Mouse (Mus musculus) embryonic facial prominence, embryonic 11.5 days (tissue): Measurements from ENCODE around the gene Krt88. TPM values are rescaled to one million over a fixed set of nuclear protein-coding genes. Genes with fewer than 3 reads are reported as not detected.

Source experiments
- ATAC-seq: fragments of 200-750 bp; cut with Nextera tagmentation; replicated peaks from 2 replicates; pipeline ENCODE4 v1.8.0; 2017; ENCODE audit warnings: low read depth; ENCODE audit not compliant: insufficient number of reproducible peaks, low FRiP score, low TSS enrichment
- DNase-seq: peaks from one replicate; pipeline ENCODE4 v3.0.0-alpha.2; 2015; ENCODE audit warnings: low spot score
- H3K27ac ChIP-seq: fragments of 300-500 bp; sonication (generic); replicated peaks from 2 replicates; pipeline ENCODE4 v1.5.1; 2014; ENCODE audit warnings: mild to moderate bottlenecking, low read depth, low read length, control low read depth
- H3K27me3 ChIP-seq: fragments of 300-500 bp; sonication (generic); 2 replicates; pipeline ENCODE4 v1.6.1; 2014; ENCODE audit warnings: mild to moderate bottlenecking, low read length, moderate library complexity, mixed read lengths; ENCODE audit not compliant: control insufficient read depth, insufficient read depth
- H3K36me3 ChIP-seq: fragments of 300-500 bp; sonication (generic); replicated peaks from 2 replicates; pipeline ENCODE4 v1.6.1; 2014; ENCODE audit warnings: low read depth, mild to moderate bottlenecking, low read length, moderate library complexity, mixed read lengths; ENCODE audit not compliant: control insufficient read depth, insufficient read depth
- H3K4me1 ChIP-seq: fragments of 300-500 bp; sonication (generic); 2 replicates; pipeline ENCODE4 v1.6.1; 2014; ENCODE audit warnings: low read length, mixed read lengths; ENCODE audit not compliant: control insufficient read depth, insufficient read depth
- H3K4me2 ChIP-seq: fragments of 300-500 bp; sonication (generic); 2 replicates; pipeline ENCODE4 v1.6.1; 2014; ENCODE audit warnings: low read depth, mild to moderate bottlenecking, control low read depth, low read length, moderate library complexity
- H3K4me3 ChIP-seq: fragments of 300-500 bp; sonication (generic); 2 replicates; pipeline ENCODE4 v1.5.1; 2014; ENCODE audit warnings: low read depth, low read length, control low read depth
- H3K9ac ChIP-seq: fragments of 300-500 bp; sonication (generic); replicated peaks from 2 replicates; pipeline ENCODE4 v1.6.1; 2014; ENCODE audit warnings: mild to moderate bottlenecking, control low read depth, low read length
- H3K9me3 ChIP-seq: fragments of 300-500 bp; sonication (generic); replicated peaks from 2 replicates; pipeline ENCODE4 v1.6.1; 2016; ENCODE audit warnings: mild to moderate bottlenecking, low read length, inconsistent platforms, mixed read lengths; ENCODE audit not compliant: control insufficient read depth
- WGBS: fragments of 180-500 bp; shearing (Covaris S2); extraction: QIAGEN DNeasy Blood & Tissue Kit; methylation state at CpG from one replicate; pipeline ENCODE4 v1.1.7; 2014; 5-methylcytosine and 5-hydroxymethylcytosine counted together
- polyA plus RNA-seq: library from polyadenylated mRNA; unstranded; fragments of >200 nt; fragmentation: Nextera tagmentation; extraction: Ambion mirVana; gene quantifications from 2 replicates; pipeline ENCODE4 v1.2.1, GENCODE M21; 2014

Gene Krt88
- polyA plus RNA-seq, 1 experiment from 2014 or later, result not detected

DNA sequence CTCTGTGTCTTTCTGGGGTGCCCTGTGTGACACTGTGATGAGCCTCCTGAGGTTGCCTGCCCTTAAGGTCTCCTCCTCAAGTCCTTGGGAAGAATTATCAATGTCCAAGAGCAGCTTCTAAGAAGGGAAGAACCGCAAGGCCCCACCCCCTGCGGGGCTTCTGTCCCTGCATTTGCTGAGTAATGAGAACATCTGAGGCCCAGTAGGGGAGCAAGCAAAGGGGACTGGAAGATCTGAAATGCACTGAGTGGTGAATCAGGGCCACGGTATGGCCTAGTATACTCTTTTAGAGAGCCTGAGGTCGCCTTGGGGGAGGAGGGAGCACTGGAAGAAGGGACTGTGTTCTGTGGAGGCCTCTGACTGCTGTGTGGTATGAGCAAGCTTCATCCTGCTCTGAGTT is 34.5 kb downstream of the Krt88 start:
- Histone ChIP-seq H3K36me3 (no peaks in the 10 kb centered on the region), H3K27me3 (peaks cover 2% of the 10 kb centered on the region; the same call in 1 of the 2 replicates), H3K9ac (no peak overlapping the region), H3K4me3 (no peak overlapping the region), H3K4me2 (no peak overlapping the region), H3K9me3 (no peaks in the 10 kb centered on the region), H3K27ac (no peak overlapping the region), H3K4me1 (peaks cover 6% of the 10 kb centered on the region; the same call in 1 of the 2 replicates)
- DNase-seq (no peak), ATAC-seq (no peak)
- WGBS, result 38% methylated on average over 4 of the region's 4 CpGs

GRCm38 (mm10) chr15:101483646-101484045 is 36.1 kb downstream of the Krt88 start:
- WGBS, result 77% methylated on average over 1 of the region's 1 CpGs
- H3K4me1 ChIP-seq, result peaks cover 6% of the 10 kb centered on the region; the same call in 1 of the 2 replicates
- H3K27ac ChIP-seq, result no peak overlapping the region
- no peaks in the 10 kb centered on the region for H3K9me3 ChIP-seq
- no peak overlapping the region for H3K4me3 ChIP-seq
- no peak overlapping the region for H3K4me2 ChIP-seq
- DNase-seq (no peak), ATAC-seq (no peak)
- peaks cover 2% of the 10 kb centered on the region; the same call in 1 of the 2 replicates for H3K27me3 ChIP-seq
- H3K36me3 ChIP-seq, result no peaks in the 10 kb centered on the region
- no peak overlapping the region for H3K9ac ChIP-seq

- Histone ChIP-seq H3K27ac (no peak overlapping the region), H3K9me3 (no peaks in the 10 kb centered on the region)
- ATAC-seq, result no peak
These were observed 37.4 kb downstream of the Krt88 start for GRCm38 (mm10) chr15:101484939-101485338.

DNA sequence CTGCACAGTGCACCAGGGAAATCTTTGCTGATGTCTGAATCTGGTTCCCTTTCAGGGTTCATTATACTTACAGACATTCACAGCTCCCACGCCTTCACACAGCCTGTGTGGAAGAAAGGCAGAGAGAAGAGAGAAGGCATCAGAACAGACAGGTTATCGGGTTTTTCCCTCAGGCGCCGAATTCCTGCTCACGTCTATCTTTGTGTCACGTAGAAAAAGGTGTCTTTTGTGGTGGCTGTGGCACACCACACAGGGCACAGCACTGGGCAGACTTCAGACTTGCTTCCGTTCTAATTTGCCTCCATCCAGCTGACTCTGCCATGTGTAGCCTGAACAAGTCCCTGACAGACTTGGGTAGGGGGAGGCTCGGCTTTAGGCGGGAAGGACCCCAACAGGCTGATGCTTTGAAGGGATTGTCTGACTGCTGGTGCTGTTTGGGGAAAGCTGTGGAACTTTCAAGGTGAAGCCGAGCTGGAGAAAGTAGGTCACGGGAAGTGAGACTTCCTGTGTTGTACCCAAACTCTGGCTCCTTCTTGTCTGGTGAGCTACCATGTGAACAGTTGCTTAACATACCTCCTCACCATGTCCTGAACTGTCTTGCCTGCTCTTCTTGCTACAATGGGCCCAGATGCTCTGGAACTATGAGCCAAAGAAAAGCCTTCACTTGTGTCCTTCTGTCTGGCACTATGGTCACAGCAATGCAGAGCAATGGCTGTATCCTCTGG is 38.5 kb downstream of the Krt88 start:
- Histone ChIP-seq H3K9me3 (no peaks in the 10 kb centered on the region), H3K27me3 (no peaks in the 10 kb centered on the region), H3K4me2 (no peak overlapping the region), H3K9ac (no peak overlapping the region), H3K4me3 (no peak overlapping the region), H3K27ac (no peak overlapping the region), H3K4me1 (no peaks in the 10 kb centered on the region), H3K36me3 (no peaks in the 10 kb centered on the region)
- ATAC-seq (no peak), DNase-seq (no peak)
- WGBS, result 82% methylated on average over 11 of the region's 11 CpGs

More at GRCm38 (mm10) chr15:101484939-101485338, 37.4 kb downstream of the Krt88 start:
- no peak for DNase-seq
- WGBS, result 86% methylated on average over 1 of the region's 1 CpGs
- Histone ChIP-seq H3K4me2 (no peak overlapping the region), H3K9ac (no peak overlapping the region), H3K4me1 (no peaks in the 10 kb centered on the region), H3K4me3 (no peak overlapping the region), H3K27me3 (no peaks in the 10 kb centered on the region), H3K36me3 (no peaks in the 10 kb centered on the region)

- Histone ChIP-seq H3K4me1 (no peaks in the 10 kb centered on the region; the same call in 1 of the 2 replicates), H3K27me3 (no peaks in the 10 kb centered on the region), H3K9me3 (no peaks in the 10 kb centered on the region), H3K9ac (no peak within 1 kb of the TSS), H3K4me2 (no peak within 1 kb of the TSS), H3K4me3 (no peak within 1 kb of the TSS), H3K36me3 (no peaks in the 10 kb centered on the region), H3K27ac (no peak within 1 kb of the TSS)
- ATAC-seq, result no peak
- 81% methylated on average over 6 of the region's 6 CpGs for WGBS
- no peak for DNase-seq
These were observed 43.9 kb downstream of the Krt88 start, which contains the start of gene Krt83 for GRCm38 (mm10) chr15:101491431-101491830. Gene Krt83 (minus strand): TSS chr15:101491512.

GRCm38 (mm10) chr15:101492718-101493117 is 45.2 kb downstream of the Krt88 start:
- Histone ChIP-seq H3K4me2 (no peak overlapping the region), H3K4me3 (no peak overlapping the region), H3K27me3 (no peaks in the 10 kb centered on the region), H3K9me3 (no peaks in the 10 kb centered on the region), H3K9ac (no peak overlapping the region), H3K4me1 (no peaks in the 10 kb centered on the region; the same call in 1 of the 2 replicates), H3K27ac (no peak overlapping the region), H3K36me3 (no peaks in the 10 kb centered on the region)
- ATAC-seq, result no peak
- no peak for DNase-seq
- whole genome bisulfite sequencing, result 56% methylated on average over 8 of the region's 8 CpGs

DNA sequence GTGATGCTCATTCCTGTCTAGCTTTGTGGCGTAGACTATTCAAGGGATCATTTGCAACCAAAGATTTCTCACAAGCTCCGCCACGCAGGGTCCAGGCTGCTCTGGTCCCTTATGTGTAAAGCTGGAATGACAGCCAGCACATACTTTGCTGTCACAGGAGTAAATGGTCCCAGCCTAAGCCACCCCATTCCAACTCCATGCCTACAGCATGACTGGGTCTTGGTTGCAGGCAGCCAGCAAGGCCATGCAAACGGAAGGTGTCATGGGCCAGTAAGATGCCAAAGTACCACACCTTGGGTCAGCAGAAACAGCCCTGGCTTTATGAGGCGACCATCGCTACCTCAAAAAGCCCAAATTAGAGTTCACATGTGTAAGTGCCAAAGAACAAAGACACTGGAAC is 46.2 kb downstream of the Krt88 start:
- no peaks in the 10 kb centered on the region for H3K27me3 ChIP-seq
- H3K36me3 ChIP-seq, result no peaks in the 10 kb centered on the region
- no peak overlapping the region for H3K27ac ChIP-seq
- no peak overlapping the region for H3K9ac ChIP-seq
- WGBS, result 92% methylated on average over 6 of the region's 6 CpGs
- no peaks in the 10 kb centered on the region; the same call in 1 of the 2 replicates for H3K4me1 ChIP-seq
- no peak overlapping the region for H3K4me2 ChIP-seq
- H3K4me3 ChIP-seq, result no peak overlapping the region
- no peak for DNase-seq
- no peak for ATAC-seq
- no peaks in the 10 kb centered on the region for H3K9me3 ChIP-seq

DNA sequence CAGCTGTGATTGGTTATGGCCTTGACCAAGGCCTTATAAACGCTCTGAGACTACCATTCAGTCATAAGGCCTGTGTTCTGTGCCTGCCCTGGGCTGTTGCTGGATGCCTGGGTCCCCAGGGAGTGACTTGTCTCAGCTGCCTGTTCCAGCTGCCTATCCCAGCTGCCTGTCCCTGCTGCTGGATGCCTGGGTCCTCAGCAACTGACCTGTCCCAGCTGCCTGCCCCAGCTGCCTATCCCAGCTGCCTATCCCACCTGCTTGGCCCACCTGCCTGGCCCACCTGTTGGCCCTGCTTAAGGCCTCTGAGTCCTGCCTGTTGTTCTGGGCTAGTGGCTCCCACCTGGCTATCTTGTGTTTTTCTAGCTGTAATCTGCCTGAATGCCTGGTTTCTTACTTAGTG is 46.7 kb downstream of the Krt88 start:
- Histone ChIP-seq H3K4me1 (no peaks in the 10 kb centered on the region; the same call in 1 of the 2 replicates), H3K9ac (no peak overlapping the region), H3K4me3 (no peak overlapping the region), H3K36me3 (no peaks in the 10 kb centered on the region), H3K4me2 (no peak overlapping the region), H3K9me3 (no peaks in the 10 kb centered on the region), H3K27ac (no peak overlapping the region), H3K27me3 (no peaks in the 10 kb centered on the region)
- WGBS, result 29% methylated on average over 1 of the region's 1 CpGs
- no peak for ATAC-seq
- no peak for DNase-seq
